Mouse (Mus musculus) ES-Bruce4 (cell line): ENCODE measurements around the gene Olfr1047.

Experiments
- CTCF ChIP-seq: IDR thresholded peaks from one replicate; pipeline ENCODE4 v1.8.1; 2011; ENCODE audit warnings: low read depth, low read length
- POLR2A ChIP-seq: IDR thresholded peaks from one replicate; pipeline ENCODE4 v1.8.1; 2011; ENCODE audit warnings: low read length; ENCODE audit not compliant: insufficient read depth

- TF ChIP-seq POLR2A (no peak), CTCF (no peak)
These were observed 53.5 kb downstream of the Olfr1047 start, which contains the start of gene Olfr1044 for GRCm38 (mm10) chr2:86177720-86178119.
